Mouse (Mus musculus) embryonic fibroblast, embryonic 13.5 days (primary cell): ENCODE measurements around the gene Gpr12.

Experiments used
- CTCF ChIP-seq: IDR thresholded peaks from 2 replicates; pipeline ENCODE4 v1.5.1; 2011; ENCODE audit warnings: mild to moderate bottlenecking, control low read depth, low read length, moderate library complexity, borderline replicate concordance; ENCODE audit not compliant: insufficient read depth
- POLR2A ChIP-seq: IDR thresholded peaks from 2 replicates; pipeline ENCODE4 v1.6.1; 2011; ENCODE audit warnings: low read depth, mild to moderate bottlenecking, control low read depth, low read length, moderate library complexity

DNA sequence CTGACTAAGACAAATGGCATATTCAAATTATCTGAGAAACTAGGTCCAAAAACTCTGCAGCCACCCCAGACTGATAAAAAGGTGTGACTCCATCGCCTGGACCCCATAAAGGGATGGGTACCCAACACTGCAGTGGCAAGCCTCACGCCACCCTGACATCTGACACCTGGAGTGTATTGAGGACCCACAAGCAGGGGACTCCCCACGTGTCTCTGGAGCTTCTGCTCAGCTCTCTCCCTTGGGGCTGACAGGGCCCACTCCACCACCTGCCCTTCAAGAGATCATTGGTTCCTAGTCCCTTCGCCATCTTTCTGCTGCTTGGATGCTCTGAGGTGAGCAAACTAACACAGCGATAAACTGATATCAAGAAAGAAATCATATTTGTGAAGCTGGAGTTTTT, 22.8 kb upstream of the Gpr12 start:
- no peak for TF ChIP-seq POLR2A
- TF ChIP-seq CTCF = no peak
